Mouse (Mus musculus) erythroblast, embryonic 14.5 days (primary cell): ENCODE data around the gene Rbfox1. TPM values are rescaled to one million over a fixed set of nuclear protein-coding genes. Genes with fewer than 3 reads are reported as not detected.

ENCODE experiments used
- H3K27me3 ChIP-seq: 2 replicates; pipeline ENCODE4 v1.6.1; 2012; ENCODE audit warnings: inconsistent platforms; ENCODE audit not compliant: control insufficient read depth
- H3K36me3 ChIP-seq: 2 replicates; pipeline ENCODE4 v1.6.1; 2012; ENCODE audit warnings: mild to moderate bottlenecking, inconsistent platforms; ENCODE audit not compliant: control insufficient read depth
- H3K4me1 ChIP-seq: 2 replicates; pipeline ENCODE4 v1.6.1; 2012; ENCODE audit warnings: inconsistent platforms; ENCODE audit not compliant: control insufficient read depth
- H3K4me3 ChIP-seq: replicated peaks from 2 replicates; pipeline ENCODE3; 2012; ENCODE audit warnings: moderate library complexity, mild to moderate bottlenecking, inconsistent platforms
- H3K9me3 ChIP-seq: 2 replicates; pipeline ENCODE4 v1.6.1; 2012; ENCODE audit warnings: low read length, inconsistent platforms, mixed read lengths; ENCODE audit not compliant: control insufficient read depth
- GATA1 ChIP-seq: IDR thresholded peaks from 2 replicates; pipeline ENCODE4 v1.6.1; 2012; ENCODE audit warnings: low read length, inconsistent platforms, mixed read lengths
- TAL1 ChIP-seq: IDR thresholded peaks from 3 replicates; pipeline ENCODE4 v1.6.1; 2012; ENCODE audit warnings: low read length, inconsistent platforms, mixed read lengths
- polyA plus RNA-seq: library from polyadenylated mRNA; stranded (reverse); fragments of >175 nt; gene quantifications from 2 replicates; pipeline ENCODE4 v1.2.3, GENCODE M21; 2012

The Rbfox1 gene
- polyA plus RNA-seq, 1 experiment, result not detected

- Histone ChIP-seq H3K9me3 (no peaks in the 10 kb centered on the region), H3K4me3 (no peak overlapping the region), H3K4me1 (no peaks in the 10 kb centered on the region), H3K27me3 (no peaks in the 10 kb centered on the region), H3K36me3 (no peaks in the 10 kb centered on the region)
- TF ChIP-seq GATA1 (no peak), TAL1 (no peak)
These were observed 1177.4 kb downstream of the Rbfox1 start for GRCm38 (mm10) chr16:7062512-7062911.

GRCm38 (mm10) chr16:7067109-7067508 is 1182.0 kb downstream of the Rbfox1 start:
- TF ChIP-seq TAL1 (no peak), GATA1 (no peak)

DNA sequence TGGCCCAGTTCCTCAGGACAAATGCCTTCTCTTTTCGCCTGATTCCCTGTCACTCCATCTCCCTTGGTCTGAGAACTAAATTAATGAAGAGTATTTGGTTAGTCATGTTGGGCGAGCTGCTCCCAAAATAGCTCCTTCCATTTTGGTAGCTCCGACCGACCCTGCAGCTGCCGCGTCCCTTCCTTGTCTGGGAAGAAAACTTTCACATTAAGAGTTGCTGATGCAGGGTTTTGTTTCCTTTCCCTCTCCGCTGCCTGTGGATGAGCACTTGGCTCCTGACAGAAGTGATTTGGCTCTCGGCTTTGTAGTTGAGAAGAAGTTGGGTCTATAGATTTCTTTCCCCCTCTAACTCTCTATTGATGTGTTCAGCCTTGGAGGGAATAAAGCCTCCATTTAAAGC is 1184.4 kb downstream of the Rbfox1 start:
- no peaks in the 10 kb centered on the region for H3K27me3 ChIP-seq
- H3K36me3 ChIP-seq, result no peaks in the 10 kb centered on the region
- no peaks in the 10 kb centered on the region for H3K9me3 ChIP-seq
- no peak for TF ChIP-seq GATA1
- no peak for TF ChIP-seq TAL1
- no peaks in the 10 kb centered on the region for H3K4me1 ChIP-seq
- H3K4me3 ChIP-seq, result no peak overlapping the region

More at GRCm38 (mm10) chr16:7067109-7067508, 1182.0 kb downstream of the Rbfox1 start:
- Histone ChIP-seq H3K4me1 (no peaks in the 10 kb centered on the region), H3K4me3 (no peak overlapping the region), H3K9me3 (no peaks in the 10 kb centered on the region), H3K27me3 (no peaks in the 10 kb centered on the region), H3K36me3 (no peaks in the 10 kb centered on the region)

GRCm38 (mm10) chr16:7074786-7075185 is 1189.6 kb downstream of the Rbfox1 start:
- Histone ChIP-seq H3K9me3 (no peaks in the 10 kb centered on the region), H3K4me1 (no peaks in the 10 kb centered on the region), H3K4me3 (no peak overlapping the region), H3K27me3 (no peaks in the 10 kb centered on the region), H3K36me3 (no peaks in the 10 kb centered on the region)
- TF ChIP-seq GATA1 (no peak), TAL1 (no peak)

DNA sequence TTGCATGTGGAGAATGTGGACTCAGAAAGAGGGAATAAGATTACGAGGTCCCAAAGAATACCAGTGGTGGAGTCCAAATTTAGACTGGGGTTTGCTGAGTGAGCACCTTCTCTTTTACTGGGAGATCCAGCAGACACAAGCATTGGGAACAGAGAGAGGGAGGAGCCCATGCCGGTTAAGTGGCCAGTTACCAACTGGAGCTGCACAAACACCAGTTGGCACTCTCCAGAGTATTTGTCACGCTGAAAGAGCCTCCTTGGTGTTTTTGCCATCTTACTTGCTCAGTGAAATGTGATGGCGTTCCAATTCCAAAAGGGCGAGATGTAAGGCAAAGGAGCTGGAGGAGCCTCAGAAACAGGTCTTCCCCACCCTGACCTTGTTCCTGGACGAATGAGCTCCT is 1190.6 kb downstream of the Rbfox1 start:
- H3K9me3 ChIP-seq, result no peaks in the 10 kb centered on the region
- TF ChIP-seq TAL1, result no peak
- TF ChIP-seq GATA1, result no peak
- no peaks in the 10 kb centered on the region for H3K27me3 ChIP-seq
- H3K4me3 ChIP-seq, result no peak overlapping the region
- H3K36me3 ChIP-seq, result no peaks in the 10 kb centered on the region
- H3K4me1 ChIP-seq, result no peaks in the 10 kb centered on the region

- H3K9me3 ChIP-seq, result no peaks in the 10 kb centered on the region
- no peaks in the 10 kb centered on the region for H3K36me3 ChIP-seq
- TF ChIP-seq TAL1 (no peak), GATA1 (no peak)
- H3K4me3 ChIP-seq, result no peak overlapping the region
- H3K27me3 ChIP-seq, result no peaks in the 10 kb centered on the region
- H3K4me1 ChIP-seq, result no peaks in the 10 kb centered on the region
These were observed 1191.2 kb downstream of the Rbfox1 start for GRCm38 (mm10) chr16:7076305-7076704.

- TF ChIP-seq TAL1, result no peak
- no peak for TF ChIP-seq GATA1
- no peaks in the 10 kb centered on the region for H3K27me3 ChIP-seq
- H3K4me1 ChIP-seq, result no peaks in the 10 kb centered on the region
- no peak overlapping the region for H3K4me3 ChIP-seq
- H3K36me3 ChIP-seq, result no peaks in the 10 kb centered on the region
- no peaks in the 10 kb centered on the region for H3K9me3 ChIP-seq
These were observed 1191.6 kb downstream of the Rbfox1 start for GRCm38 (mm10) chr16:7076707-7077106.

- no peaks in the 10 kb centered on the region for H3K4me1 ChIP-seq
- H3K4me3 ChIP-seq, result no peak overlapping the region
- no peaks in the 10 kb centered on the region for H3K27me3 ChIP-seq
- H3K9me3 ChIP-seq, result no peaks in the 10 kb centered on the region
- no peaks in the 10 kb centered on the region for H3K36me3 ChIP-seq
- TF ChIP-seq GATA1, result no peak
- no peak for TF ChIP-seq TAL1
These were observed 1196.0 kb downstream of the Rbfox1 start for GRCm38 (mm10) chr16:7081074-7081568.

DNA sequence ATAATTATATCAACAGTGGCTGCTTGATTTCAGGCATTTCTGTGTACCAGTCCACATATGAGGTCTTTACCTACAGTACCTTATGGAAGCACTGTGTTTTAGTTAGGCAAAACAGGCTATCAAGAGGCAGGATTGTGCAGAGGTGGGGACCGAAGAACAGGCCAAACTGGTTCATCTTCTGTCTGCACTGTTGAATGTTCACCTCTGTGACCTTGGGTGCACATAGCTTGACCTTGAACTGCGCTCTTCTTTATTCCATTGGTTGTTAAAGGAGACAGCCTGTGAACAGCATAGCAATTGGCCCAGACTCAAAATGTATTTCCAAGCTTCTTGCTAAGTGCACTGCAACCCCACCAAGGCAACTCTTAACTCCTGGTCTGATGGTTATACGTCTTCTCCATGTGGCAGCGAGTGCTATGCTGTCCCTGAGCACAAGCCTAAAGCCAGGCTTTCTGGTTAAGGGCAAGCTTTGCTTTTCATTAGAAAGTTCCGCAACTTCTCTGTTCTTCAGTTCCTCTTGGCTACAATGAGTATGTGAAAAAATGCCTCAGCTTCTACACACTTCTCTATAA is 1196.6 kb downstream of the Rbfox1 start:
- no peak for TF ChIP-seq TAL1
- no peak for TF ChIP-seq GATA1
- Histone ChIP-seq H3K4me1 (no peaks in the 10 kb centered on the region), H3K36me3 (no peaks in the 10 kb centered on the region), H3K4me3 (no peak overlapping the region), H3K9me3 (no peaks in the 10 kb centered on the region), H3K27me3 (no peaks in the 10 kb centered on the region)

- H3K4me3 ChIP-seq, result no peak overlapping the region
- no peaks in the 10 kb centered on the region for H3K4me1 ChIP-seq
These were observed 1198.8 kb downstream of the Rbfox1 start for GRCm38 (mm10) chr16:7083937-7084336.

More at GRCm38 (mm10) chr16:7083937-7084336, 1198.8 kb downstream of the Rbfox1 start:
- no peaks in the 10 kb centered on the region for H3K27me3 ChIP-seq
- H3K9me3 ChIP-seq, result no peaks in the 10 kb centered on the region
- TF ChIP-seq TAL1 (no peak), GATA1 (no peak)
- no peaks in the 10 kb centered on the region for H3K36me3 ChIP-seq
